Mouse (Mus musculus): ENCODE data around the gene Rasgef1a. TPM values are rescaled to one million over a fixed set of nuclear protein-coding genes. Genes with fewer than 3 reads are reported as not detected.
A peak's percentile ranks its signal among the peaks of the same experiment; 100 is the strongest.

Rasgef1a gene
- polyA plus RNA-seq, 1 experiment: 0.45 TPM

- Histone ChIP-seq H3K4me1 (ENCODE audit: control insufficient read depth, insufficient read depth, low read length) (no peaks in the 10 kb centered on the region), H3K4me3 (replicated peaks; ENCODE audit: control insufficient read depth, low read depth, low read length) (no peak overlapping the region), H3K27ac (ENCODE audit: control insufficient read depth, insufficient read depth, low read depth, low read length, poor library complexity) (no peak overlapping the region)
- TF ChIP-seq POLR2A (IDR thresholded peaks at IDR 0.05; ENCODE audit: borderline replicate concordance, control insufficient read depth, low read depth, low read length) (no peak), CTCF (IDR thresholded peaks at IDR 0.05; ENCODE audit: control insufficient read depth, insufficient read depth, low read length) (no peak)
- 50% methylated on average over 9 of the region's 9 CpGs for WGBS
Observed at GRCm38 (mm10) chr6:117995168-117995567, 16.1 kb upstream of the Rasgef1a start.

GRCm38 (mm10) chr6:118001272-118001671, 10.0 kb upstream of the Rasgef1a start:
- TF ChIP-seq CTCF (IDR thresholded peaks at IDR 0.05; ENCODE audit: control insufficient read depth, insufficient read depth, low read length) (no peak), POLR2A (IDR thresholded peaks at IDR 0.05; ENCODE audit: borderline replicate concordance, control insufficient read depth, low read depth, low read length) (no peak)
- WGBS: 26% methylated on average over 3 of the region's 3 CpGs
- H3K4me1 ChIP-seq (ENCODE audit: control insufficient read depth, insufficient read depth, low read length): no peaks in the 10 kb centered on the region

GRCm38 (mm10) chr6:118007302-118007701, 3.9 kb upstream of the Rasgef1a start:
- Histone ChIP-seq H3K4me1 (ENCODE audit: control insufficient read depth, insufficient read depth, low read length) (no peaks in the 10 kb centered on the region), H3K4me3 (replicated peaks; ENCODE audit: control insufficient read depth, low read depth, low read length) (no peak overlapping the region), H3K27ac (ENCODE audit: control insufficient read depth, insufficient read depth, low read depth, low read length, poor library complexity) (no peak overlapping the region)
- TF ChIP-seq CTCF (IDR thresholded peaks at IDR 0.05; ENCODE audit: control insufficient read depth, insufficient read depth, low read length): peak; percentile 53
- TF ChIP-seq POLR2A (IDR thresholded peaks at IDR 0.05; ENCODE audit: borderline replicate concordance, control insufficient read depth, low read depth, low read length): no peak
- 46% methylated on average over 5 of the region's 5 CpGs for WGBS

More at GRCm38 (mm10) chr6:118001272-118001671, 10.0 kb upstream of the Rasgef1a start:
- Histone ChIP-seq H3K4me3 (replicated peaks; ENCODE audit: control insufficient read depth, low read depth, low read length) (no peak overlapping the region), H3K27ac (ENCODE audit: control insufficient read depth, insufficient read depth, low read depth, low read length, poor library complexity) (no peak overlapping the region)

- Histone ChIP-seq H3K4me1 (ENCODE audit: control insufficient read depth, insufficient read depth, low read length) (no peaks in the 10 kb centered on the region), H3K27ac (ENCODE audit: control insufficient read depth, insufficient read depth, low read depth, low read length, poor library complexity) (no peak overlapping the region), H3K4me3 (replicated peaks; ENCODE audit: control insufficient read depth, low read depth, low read length) (no peak overlapping the region)
- WGBS: 68% methylated on average over 4 of the region's 4 CpGs
- TF ChIP-seq POLR2A (IDR thresholded peaks at IDR 0.05; ENCODE audit: borderline replicate concordance, control insufficient read depth, low read depth, low read length) (no peak), CTCF (IDR thresholded peaks at IDR 0.05; ENCODE audit: control insufficient read depth, insufficient read depth, low read length) (no peak)
Observed at GRCm38 (mm10) chr6:118007843-118008539, 3.2 kb upstream of the Rasgef1a start.

- Histone ChIP-seq H3K27ac (ENCODE audit: control insufficient read depth, insufficient read depth, low read depth, low read length, poor library complexity) (no peak overlapping the region), H3K4me1 (ENCODE audit: control insufficient read depth, insufficient read depth, low read length) (no peaks in the 10 kb centered on the region; the same call in 1 of the 2 replicates), H3K4me3 (replicated peaks; ENCODE audit: control insufficient read depth, low read depth, low read length) (no peak overlapping the region)
- 53% methylated on average over 3 of the region's 3 CpGs for WGBS
- TF ChIP-seq CTCF (IDR thresholded peaks at IDR 0.05; ENCODE audit: control insufficient read depth, insufficient read depth, low read length) (no peak), POLR2A (IDR thresholded peaks at IDR 0.05; ENCODE audit: borderline replicate concordance, control insufficient read depth, low read depth, low read length) (no peak)
Observed at GRCm38 (mm10) chr6:118010256-118010655, 982 bp upstream of the Rasgef1a start.

DNA sequence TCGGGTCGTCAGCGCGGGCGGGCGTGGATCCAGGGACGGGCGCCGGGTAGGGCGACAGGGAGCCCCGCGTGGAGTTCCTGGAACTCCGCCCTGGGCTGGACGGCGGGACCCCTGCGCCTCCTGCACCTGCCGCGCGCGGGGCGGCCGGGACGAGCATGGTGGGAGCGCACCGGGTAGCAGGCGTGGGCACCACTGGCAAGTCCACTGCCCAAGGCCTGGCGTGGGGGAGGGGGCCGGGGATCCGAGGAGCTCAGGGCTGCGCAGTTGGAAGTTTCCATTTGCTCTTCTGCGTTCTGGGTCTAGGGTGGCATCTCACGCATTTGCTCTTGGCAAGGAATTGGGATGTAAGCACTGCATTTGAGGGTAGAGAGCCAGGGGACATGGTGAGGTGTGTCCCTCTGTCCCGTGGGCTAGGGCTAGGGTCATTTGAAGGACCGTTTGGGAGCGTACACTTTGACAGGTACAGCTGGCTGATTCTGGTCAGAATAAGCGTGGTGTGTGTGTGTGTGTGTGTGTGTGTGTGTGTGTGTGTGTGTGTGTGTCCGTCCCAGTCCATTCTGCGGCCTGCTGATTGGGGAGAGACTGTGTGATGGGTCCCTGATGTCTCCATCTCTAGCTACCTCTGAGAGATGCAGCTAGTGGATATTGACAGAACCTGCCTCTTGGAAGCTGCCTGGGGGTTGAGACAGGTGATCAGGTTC, 528 bp downstream of the Rasgef1a start:
- no peak overlapping the region for H3K27ac ChIP-seq (ENCODE audit: control insufficient read depth, insufficient read depth, low read depth, low read length, poor library complexity)
- no peak overlapping the region for H3K4me3 ChIP-seq (replicated peaks; ENCODE audit: control insufficient read depth, low read depth, low read length)
- H3K4me1 ChIP-seq (ENCODE audit: control insufficient read depth, insufficient read depth, low read length): no peaks in the 10 kb centered on the region; the same call in 1 of the 2 replicates
- TF ChIP-seq CTCF (IDR thresholded peaks at IDR 0.05; ENCODE audit: control insufficient read depth, insufficient read depth, low read length) (no peak), POLR2A (IDR thresholded peaks at IDR 0.05; ENCODE audit: borderline replicate concordance, control insufficient read depth, low read depth, low read length) (no peak)
- WGBS: 19% methylated on average over 36 of the region's 38 CpGs

GRCm38 (mm10) chr6:118012317-118012700, 1.1 kb downstream of the Rasgef1a start:
- Histone ChIP-seq H3K27ac (ENCODE audit: control insufficient read depth, insufficient read depth, low read depth, low read length, poor library complexity) (no peak overlapping the region), H3K4me3 (replicated peaks; ENCODE audit: control insufficient read depth, low read depth, low read length) (no peak overlapping the region), H3K4me1 (ENCODE audit: control insufficient read depth, insufficient read depth, low read length) (no peaks in the 10 kb centered on the region; the same call in 1 of the 2 replicates)
- TF ChIP-seq POLR2A (IDR thresholded peaks at IDR 0.05; ENCODE audit: borderline replicate concordance, control insufficient read depth, low read depth, low read length) (no peak), CTCF (IDR thresholded peaks at IDR 0.05; ENCODE audit: control insufficient read depth, insufficient read depth, low read length) (no peak)
- 61% methylated on average over 3 of the region's 3 CpGs for WGBS
